12 mouse cellular contexts compared by ENCODE assay signal in genomic region chr10:117777103-117777470, GRCm38 (mm10).
"Had no signal": no experiment of that assay in that cellular context is flagged by ENCODE, and none has a peak within 500 bp of the region (broad histone marks: within the 10 kb centered on the region; RNA-seq: fewer than 3 reads in every experiment).

No protein-coding gene starts in this region.

- DNase-seq: retina, postnatal 1 day; right cerebral cortex, adult 18-20 months; right cerebral cortex, postnatal 14 days; right cerebral cortex, postnatal 25 days; right cerebral cortex, postnatal 4 days; spleen, adult 18-20 months; thymus, adult 18-20 months; thymus, adult 2 months; thymus, postnatal 14 days; thymus, postnatal 25 days; thymus, postnatal 36 days; thymus, postnatal 4 days had no signal
